Mouse (Mus musculus) stomach, postnatal 0 days (tissue): ENCODE data around the gene Txnrd2.

ENCODE experiments used
- CTCF ChIP-seq: IDR thresholded peaks from 2 replicates; pipeline ENCODE4 v1.5.1; 2016; ENCODE audit warnings: antibody characterized with exemption, low read depth, mild to moderate bottlenecking, moderate library complexity
- EP300 ChIP-seq: optimal IDR thresholded peaks from 2 replicates; pipeline ENCODE3; 2016; ENCODE audit warnings: antibody characterized with exemption

DNA sequence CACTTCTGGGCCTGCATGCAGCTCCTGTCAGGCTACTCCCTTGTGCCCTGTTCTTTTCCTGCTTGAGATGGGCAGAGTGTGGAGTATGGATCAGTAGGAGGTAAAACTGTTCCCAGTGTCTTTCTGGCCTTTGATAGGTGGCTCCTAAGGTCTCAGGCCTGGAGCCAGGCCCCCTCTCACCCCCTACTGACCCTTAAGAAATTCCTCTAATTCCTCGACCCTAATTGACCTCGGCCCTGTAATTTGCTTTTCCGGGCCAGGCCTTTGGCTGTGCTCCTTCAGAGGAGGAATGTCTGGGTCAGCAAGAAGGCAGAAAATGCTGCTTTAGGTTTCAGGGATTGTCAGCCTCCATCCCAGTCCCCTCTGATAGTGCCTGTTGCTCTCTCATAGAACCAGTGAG lies 42.4 kb upstream of the Txnrd2 start:
- TF ChIP-seq EP300 (no peak), CTCF (no peak)
